Mouse (Mus musculus) spleen, postnatal 10 days (tissue): Measurements from ENCODE around the gene Pdc.
"Not testable (repeated sequence)": the region's sequence is repeated elsewhere in the genome, so short reads cannot be mapped to it uniquely, and the experiment has no call there.

ENCODE experiments used
- DNase-seq, 2 experiments: peaks; one replicate each; pipeline ENCODE4 v3.0.0; 2021 to 2022; ENCODE audit warnings: low spot score in 2 of 2

Gene Pdc

DNA sequence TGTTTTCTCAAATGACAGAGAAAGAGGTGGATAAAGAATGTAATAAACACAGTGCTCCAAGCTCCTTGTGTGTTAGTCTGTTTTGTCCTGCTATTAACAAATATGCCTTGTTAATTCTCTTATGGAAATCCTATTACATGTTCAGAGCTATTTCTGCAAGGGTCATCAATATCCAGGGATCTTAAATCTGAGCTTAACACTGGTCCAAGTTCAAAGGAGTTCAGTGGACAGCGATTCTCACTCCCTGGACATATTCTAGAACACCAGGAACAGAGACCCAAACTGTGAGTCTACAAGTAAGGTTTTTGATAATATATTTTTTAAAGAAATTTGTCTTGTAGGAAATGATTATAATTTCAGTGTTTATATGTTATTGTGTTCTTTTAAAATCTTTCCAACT lies at the start of gene Pdc:
Pdc (plus strand) TSS at position 213 of the 400 bp plus-strand sequence.
- no peak for DNase-seq

DNA sequence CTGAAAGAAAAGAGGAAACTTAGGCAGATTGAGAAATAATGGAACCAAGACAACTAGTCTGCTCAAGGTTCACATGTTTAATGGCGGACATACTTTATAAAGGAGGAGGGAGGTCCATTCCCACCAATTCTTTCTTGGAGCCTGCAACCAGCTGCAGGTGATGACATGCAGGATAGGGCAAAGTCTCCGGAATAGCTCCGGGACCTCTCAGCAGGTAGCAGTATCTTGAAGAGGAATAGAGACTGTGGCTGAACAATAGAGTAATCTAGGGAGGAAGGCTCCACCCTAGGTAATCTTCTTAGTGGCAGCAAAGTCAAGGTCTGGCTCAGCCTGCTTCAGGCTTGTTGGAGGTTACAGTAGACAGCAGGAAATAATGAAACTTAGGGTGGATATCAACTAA lies 25.2 kb upstream of the Pdc start:
- DNase-seq = not testable (repeated sequence)

DNA sequence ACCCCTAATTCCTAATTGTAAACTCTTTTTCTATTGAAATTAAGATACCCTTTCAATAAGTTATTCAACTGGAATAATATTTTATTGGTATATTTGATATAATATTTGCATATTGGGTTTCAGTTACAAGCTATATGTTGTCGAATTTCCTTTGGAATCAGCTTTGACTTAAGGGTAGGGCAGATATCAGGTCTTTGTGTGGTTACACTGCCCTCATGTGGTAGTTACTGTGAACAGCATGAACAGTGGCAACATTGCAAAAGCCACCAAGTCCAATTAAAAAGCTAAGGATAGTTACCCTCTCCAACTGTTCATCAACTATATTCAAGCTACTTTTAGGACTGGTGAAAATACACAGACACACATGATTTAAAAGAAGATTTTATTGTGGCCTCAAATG lies 11.6 kb upstream of the Pdc start:
- DNase-seq = peak in 1 of 2 experiments; percentile 14

DNA sequence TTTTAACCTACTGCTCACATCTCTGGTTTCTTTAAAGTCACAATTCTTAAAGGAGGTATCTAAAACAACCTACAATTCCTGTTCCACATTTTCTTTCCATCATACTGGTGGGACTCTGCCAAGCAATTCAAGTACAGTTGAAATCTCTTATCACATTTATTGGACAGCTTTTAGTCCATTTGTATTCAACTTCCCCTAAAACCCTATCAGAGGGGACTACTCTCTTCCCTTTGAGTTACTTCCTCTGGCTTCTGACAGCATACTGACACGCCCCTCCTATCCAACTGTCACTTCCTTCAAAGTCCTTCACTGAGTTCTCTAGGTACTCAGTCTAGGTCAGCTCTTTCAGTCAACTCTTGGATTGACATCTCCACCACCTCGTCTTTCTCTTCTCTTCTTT lies 15.9 kb downstream of the Pdc start:
- DNase-seq = no peak

DNA sequence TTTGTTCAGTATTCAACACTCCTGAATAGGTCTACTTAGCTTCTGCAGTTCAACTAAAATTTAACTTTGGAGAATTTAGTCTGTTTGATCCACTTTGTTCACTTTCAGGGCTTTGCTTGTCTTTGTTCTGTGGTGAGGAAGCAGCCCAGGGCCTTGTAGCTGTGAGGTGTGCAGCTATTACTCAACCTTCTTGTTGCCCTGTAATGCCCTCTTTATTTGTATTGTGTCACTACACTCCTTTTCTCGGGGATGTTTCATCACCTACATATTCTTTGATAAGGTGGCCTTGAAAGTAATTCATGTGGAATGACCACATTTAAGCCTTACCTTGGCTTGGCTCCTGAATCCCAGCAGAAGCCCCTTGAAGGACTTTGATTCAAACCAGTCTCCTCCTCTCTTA lies 41.6 kb downstream of the Pdc start:
- no peak for DNase-seq

DNA sequence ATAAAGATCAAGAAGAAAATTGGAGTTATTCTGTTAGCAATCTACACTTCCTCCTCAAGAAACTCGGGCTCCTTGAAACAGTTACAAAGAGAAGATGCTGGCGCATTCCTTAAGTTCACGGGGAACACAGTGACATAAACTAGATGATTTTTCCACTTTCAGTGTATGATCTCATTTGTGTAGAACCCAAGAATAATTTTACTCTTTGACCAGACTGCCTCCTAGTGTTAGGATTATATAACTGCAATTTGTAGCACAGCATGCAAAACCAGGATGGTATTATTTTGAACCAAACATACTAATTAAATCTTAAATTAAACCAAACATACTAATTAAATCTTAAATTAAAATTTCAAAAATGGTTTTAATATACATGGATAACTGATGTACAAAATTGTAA lies 53.7 kb downstream of the Pdc start:
- no peak for DNase-seq

DNA sequence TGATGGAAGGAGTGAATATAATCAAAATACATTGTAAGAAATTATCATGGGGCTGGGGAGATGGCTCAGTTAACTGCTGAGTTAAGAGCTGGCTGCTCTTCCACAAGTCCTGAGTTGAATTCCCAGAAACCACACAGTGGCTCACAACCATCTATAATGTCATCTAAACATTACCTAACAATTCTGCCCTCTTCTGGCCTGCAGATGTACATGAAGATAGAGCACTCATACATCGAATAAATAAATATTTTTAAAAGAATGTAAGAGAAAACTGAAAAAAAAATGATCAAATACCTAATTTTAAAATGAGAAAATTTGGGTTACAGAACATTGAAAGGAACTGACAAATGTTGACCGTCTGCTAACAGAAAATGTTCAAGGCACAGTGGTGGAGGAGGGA lies 55.0 kb downstream of the Pdc start:
- no peak for DNase-seq
